Mouse (Mus musculus) neutrophil, adult 5-6 weeks (primary cell): ENCODE data around the gene Zfp575. TPM values are rescaled to one million over a fixed set of nuclear protein-coding genes. Genes with fewer than 3 reads are reported as not detected.
"Not testable (repeated sequence)": the region's sequence is repeated elsewhere in the genome, so short reads cannot be mapped to it uniquely, and the experiment has no call there.

Source experiments
- ATAC-seq: fragments of 151-379, 151-347 bp; 2 replicates; pipeline ENCODE4 v1.8.0; 2017; ENCODE audit warnings: mild to moderate bottlenecking, moderate TSS enrichment; ENCODE audit not compliant: insufficient number of reproducible peaks, poor library complexity, low FRiP score, severe bottlenecking; ENCODE audit errors: extremely low read depth
- total RNA-seq: library from RNA; stranded (forward); fragments of 200-1000 nt; gene quantifications from 2 replicates; pipeline ENCODE4 v1.2.3, GENCODE M21; 2017

Gene Zfp575
- not detected in 2 replicates for total RNA-seq

GRCm38 (mm10) chr7:24587330-24588105, at the start of gene Zfp575, which contains the start of gene Ethe1:
Zfp575 (minus strand) TSS chr7:24587641.
Ethe1 (plus strand) TSS chr7:24587543.
- no peak for ATAC-seq

GRCm38 (mm10) chr7:24637046-24637445, 49.6 kb upstream of the Zfp575 start:
- no peak for ATAC-seq

GRCm38 (mm10) chr7:24636264-24636663, 48.8 kb upstream of the Zfp575 start, which contains the start of gene Lypd3:
Lypd3 (plus strand) TSS chr7:24636550.
- ATAC-seq, result no peak

- no peak for ATAC-seq
Measured at GRCm38 (mm10) chr7:24630116-24630880, 42.9 kb upstream of the Zfp575 start.

- ATAC-seq, result no peak
Measured at GRCm38 (mm10) chr7:24629672-24630071, 42.2 kb upstream of the Zfp575 start.

GRCm38 (mm10) chr7:24628685-24629610, 41.5 kb upstream of the Zfp575 start:
- peak; percentile 72 for ATAC-seq

GRCm38 (mm10) chr7:24622967-24623366, 35.5 kb upstream of the Zfp575 start:
- ATAC-seq, result no peak

GRCm38 (mm10) chr7:24621193-24621592, 33.8 kb upstream of the Zfp575 start:
- no peak for ATAC-seq

GRCm38 (mm10) chr7:24619671-24620397, 32.4 kb upstream of the Zfp575 start:
- no peak for ATAC-seq

GRCm38 (mm10) chr7:24618374-24618773, 30.9 kb upstream of the Zfp575 start:
- not testable (repeated sequence) for ATAC-seq

GRCm38 (mm10) chr7:24617763-24618162, 30.3 kb upstream of the Zfp575 start:
- no peak; the same call in 1 of the 2 replicates for ATAC-seq

GRCm38 (mm10) chr7:24614816-24615215, 27.4 kb upstream of the Zfp575 start:
- ATAC-seq, result no peak

GRCm38 (mm10) chr7:24612308-24612910, 25.0 kb upstream of the Zfp575 start:
- no peak for ATAC-seq

GRCm38 (mm10) chr7:24611709-24612108, 24.3 kb upstream of the Zfp575 start:
- no peak for ATAC-seq

- peak; percentile 83 for ATAC-seq
Measured at GRCm38 (mm10) chr7:24610879-24611494, 23.5 kb upstream of the Zfp575 start.

GRCm38 (mm10) chr7:24610144-24610878, 22.9 kb upstream of the Zfp575 start, which contains the start of gene Phldb3:
Phldb3 (plus strand) TSS chr7:24610763.
- no peak for ATAC-seq

GRCm38 (mm10) chr7:24608561-24608960, 21.1 kb upstream of the Zfp575 start:
- no peak for ATAC-seq
